Mouse (Mus musculus) frontal cortex, postnatal 25 days (tissue): ENCODE measurements at regions not wholly inside any gene's neighbourhood (a gene's known extent, or its start where the extent isn't known, plus 50 kb on each side); places are given as distances from the start of the nearest gene placed in this dataset.

Experiments used
- DNase-seq, 2 experiments: peaks; one replicate each; pipeline ENCODE4 v3.0.0; 2022; ENCODE audit warnings: low spot score in 2 of 2

DNA sequence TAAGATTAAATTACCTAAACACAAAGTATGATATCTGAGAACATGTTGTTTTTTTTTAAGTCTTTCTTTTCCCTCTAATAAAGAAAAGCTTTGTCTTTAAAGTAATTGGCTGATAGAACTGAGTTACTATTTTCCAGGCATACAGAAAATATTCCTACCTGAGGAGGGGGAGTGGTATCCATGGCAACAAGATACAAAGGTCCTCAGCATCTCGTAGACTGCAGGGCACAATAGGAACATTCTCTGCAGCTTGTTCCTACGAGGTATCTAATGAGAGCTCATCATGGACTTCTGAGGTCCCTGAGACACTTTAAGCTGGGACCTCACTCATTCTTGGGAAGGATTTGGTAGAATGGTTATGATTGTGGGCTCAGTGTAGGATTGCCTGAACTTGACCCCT lies 225.5 kb upstream of the Cdh4 start:
- DNase-seq: no peak

DNA sequence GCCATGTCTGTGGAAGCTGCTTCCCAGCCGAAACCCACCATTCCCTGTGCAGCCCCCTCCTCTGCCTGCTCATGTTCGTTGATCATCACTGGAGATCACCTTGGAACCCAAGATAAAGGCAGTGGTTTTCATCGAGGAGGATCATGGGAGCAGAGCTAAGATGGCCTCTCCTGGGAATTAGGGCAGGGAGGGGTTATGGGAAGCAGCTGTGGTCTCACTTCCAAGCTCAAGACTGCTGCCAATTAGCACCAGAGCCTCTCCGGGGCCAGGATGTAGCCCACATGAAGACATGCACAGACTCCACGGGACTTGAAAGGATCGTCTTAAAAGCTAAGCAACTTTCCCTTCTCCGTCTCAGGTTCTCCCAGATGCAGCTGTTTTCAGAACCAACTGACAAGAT lies 214.1 kb upstream of the Cdh4 start:
- DNase-seq: no peak

DNA sequence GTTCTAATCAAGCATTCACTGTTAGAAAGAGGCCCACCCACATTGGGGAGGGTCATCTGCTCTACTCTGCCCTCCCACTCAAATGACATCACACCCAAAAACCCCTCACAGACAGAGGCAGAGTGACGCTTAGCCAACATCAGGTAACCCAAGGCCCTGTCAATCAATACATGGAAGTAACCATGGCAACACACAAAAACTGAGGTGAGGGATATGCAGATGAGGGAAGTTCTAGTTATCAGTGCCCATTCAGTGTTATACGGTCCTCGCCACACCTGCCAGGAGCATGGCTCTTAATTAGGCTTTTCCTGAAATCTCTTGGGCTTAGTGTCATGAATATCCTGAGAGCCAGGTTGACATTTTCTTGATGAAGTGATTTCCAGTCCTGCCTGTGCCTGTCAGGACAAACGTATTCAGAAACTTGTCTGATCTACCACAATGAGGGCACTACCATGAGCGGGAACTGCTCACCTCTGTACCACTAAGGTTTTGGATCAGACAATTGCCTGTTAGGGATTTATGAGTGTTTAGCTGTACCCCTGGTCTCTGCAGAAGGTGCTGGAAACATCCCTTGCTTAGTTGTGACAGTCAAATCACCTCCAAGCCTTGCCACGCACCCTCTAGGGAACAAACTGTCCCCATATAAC lies 210.4 kb upstream of the Cdh4 start:
- DNase-seq: no peak

GRCm38 (mm10) chr2:179238166-179238565 lies 204.1 kb upstream of the Cdh4 start:
- peak; percentile 19 to 39 for DNase-seq

GRCm38 (mm10) chr2:179260892-179261291 lies 181.3 kb upstream of the Cdh4 start:
- no peak for DNase-seq

DNA sequence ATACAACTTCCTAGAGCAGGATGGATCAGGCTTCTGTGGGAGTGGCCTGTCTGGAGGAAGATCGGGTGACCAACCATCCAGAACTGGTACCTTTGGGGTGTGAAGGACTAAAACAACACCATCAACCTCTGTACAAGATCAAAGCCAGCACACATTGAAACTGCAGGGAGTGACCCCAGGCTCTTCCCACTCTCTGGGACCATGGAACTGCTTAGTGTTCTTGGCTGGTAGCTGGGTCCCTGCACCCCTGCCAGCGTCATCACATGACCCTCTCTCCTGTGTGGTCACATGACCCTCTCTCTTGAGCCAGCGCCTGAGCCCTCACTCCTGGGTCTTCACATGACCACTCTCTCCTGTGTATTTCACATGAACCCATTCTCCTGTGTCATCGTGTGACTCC lies 178.3 kb upstream of the Cdh4 start:
- DNase-seq: no peak

DNA sequence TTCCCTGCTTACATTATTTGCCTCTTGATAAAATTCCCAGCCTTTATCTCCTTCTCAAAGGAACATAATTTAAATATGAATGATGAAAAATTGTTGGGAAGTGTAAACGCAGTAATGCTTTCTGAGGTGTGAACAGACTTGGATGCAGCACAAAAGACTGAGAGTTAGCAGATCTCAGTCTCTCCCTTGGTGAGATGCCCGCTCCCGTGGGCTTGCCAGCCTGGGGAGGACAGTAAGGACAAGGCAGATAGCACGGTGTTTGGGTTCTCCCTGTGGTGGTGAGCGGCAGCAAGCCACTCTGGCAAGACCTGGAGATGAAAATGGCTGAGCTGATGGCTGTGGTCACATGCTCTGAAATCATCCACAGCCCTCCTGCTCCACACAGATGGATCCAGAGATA lies 176.8 kb upstream of the Cdh4 start:
- no peak for DNase-seq

GRCm38 (mm10) chr2:179277204-179277886 lies 164.9 kb upstream of the Cdh4 start:
- DNase-seq: no peak

DNA sequence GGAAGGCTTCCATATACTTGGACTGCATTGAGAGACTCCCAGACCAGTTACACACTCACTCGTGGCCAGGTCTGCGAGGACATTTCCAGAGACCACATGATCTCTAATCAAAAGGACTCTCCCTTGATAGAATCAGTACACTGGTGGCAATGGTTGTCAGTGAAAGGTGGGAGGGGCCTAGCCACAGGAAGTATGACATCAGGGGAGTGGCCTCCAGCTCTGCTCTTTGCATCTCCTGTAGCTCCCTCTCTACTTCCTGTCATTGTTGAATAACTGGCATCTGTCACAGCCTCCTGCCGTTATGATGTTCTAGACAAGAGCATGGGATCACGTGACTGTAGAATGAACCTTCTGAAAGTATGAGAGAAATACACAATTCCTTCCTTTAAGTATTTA lies 164.3 kb upstream of the Cdh4 start:
- DNase-seq: no peak

DNA sequence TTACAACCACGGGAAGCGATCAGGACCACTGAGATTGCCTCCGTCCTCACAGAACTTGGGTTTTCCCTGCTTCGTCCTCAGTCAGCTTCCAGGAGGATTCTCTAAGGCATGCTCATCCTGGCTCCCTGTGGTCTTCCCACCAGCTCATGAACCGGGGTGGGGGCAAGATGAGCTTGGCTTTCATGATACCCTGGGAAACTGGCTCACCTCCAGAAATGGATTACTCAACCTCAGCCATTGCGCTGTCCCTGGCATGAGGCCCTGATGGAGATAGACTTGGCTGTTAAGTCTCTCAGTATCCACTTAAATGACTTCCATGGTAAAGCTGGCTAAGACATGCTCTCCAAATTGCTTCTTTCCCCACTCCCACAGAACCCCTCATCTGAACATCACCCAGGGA lies 160.0 kb upstream of the Cdh4 start:
- DNase-seq: no peak

- no peak for DNase-seq
These were observed 151.8 kb upstream of the Cdh4 start for GRCm38 (mm10) chr2:179290394-179290793.

DNA sequence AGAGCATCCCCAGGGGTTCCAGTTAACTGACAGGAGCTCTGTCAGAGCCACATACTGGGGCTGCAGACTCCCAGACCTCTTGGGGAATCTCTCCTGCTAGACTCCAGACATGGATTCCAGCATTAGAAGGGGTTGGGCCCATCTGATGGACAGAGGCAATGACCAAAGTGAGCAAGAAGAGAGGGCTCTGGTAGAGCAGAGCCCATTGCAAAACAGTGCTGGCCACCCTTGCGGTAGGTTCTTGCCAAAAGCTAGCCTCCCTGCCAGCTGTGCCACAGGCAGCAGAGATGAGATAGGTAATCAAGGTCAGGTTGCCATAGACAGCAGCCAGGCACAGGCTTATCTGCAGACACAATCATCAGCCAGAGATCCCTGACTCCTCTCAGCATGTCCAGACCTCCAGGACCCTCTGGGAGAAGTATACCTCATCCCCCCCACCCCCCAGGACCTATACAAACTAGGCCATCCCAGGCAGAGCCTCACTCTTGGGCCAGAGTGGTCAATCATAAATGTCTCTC lies 151.1 kb upstream of the Cdh4 start:
- DNase-seq: no peak

- DNase-seq: no peak
These were observed 150.3 kb upstream of the Cdh4 start for GRCm38 (mm10) chr2:179291958-179292357.

- DNase-seq: no peak
These were observed 149.7 kb upstream of the Cdh4 start for GRCm38 (mm10) chr2:179292566-179292965.

- no peak for DNase-seq
These were observed 149.1 kb upstream of the Cdh4 start for GRCm38 (mm10) chr2:179293114-179293513.

DNA sequence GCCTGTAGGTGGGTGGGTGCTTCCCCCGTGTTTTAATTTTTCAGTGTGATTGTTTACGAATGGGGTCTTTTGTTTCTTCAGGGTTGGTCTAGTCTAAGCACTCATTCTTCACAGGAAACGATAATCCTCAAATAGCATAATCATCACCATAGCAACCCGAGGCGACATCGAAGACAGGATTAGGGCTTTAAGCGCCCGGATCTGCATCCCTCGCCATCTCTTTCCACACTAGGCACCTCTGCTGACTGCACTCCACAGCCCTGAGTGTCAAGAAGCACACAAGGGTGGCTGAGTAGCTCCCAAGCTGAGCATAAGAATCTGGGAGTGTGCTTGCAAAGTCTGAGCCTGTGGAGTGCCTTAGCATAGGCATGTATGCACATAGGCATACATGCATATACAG lies 145.2 kb upstream of the Cdh4 start:
- no peak for DNase-seq

- no peak for DNase-seq
These were observed 138.5 kb upstream of the Cdh4 start for GRCm38 (mm10) chr2:179303765-179304164.

GRCm38 (mm10) chr2:179307286-179307931 lies 134.8 kb upstream of the Cdh4 start:
- peak in 1 of 2 experiments; percentile 11 for DNase-seq

- DNase-seq: no peak
These were observed 134.3 kb upstream of the Cdh4 start for GRCm38 (mm10) chr2:179307932-179308303.

DNA sequence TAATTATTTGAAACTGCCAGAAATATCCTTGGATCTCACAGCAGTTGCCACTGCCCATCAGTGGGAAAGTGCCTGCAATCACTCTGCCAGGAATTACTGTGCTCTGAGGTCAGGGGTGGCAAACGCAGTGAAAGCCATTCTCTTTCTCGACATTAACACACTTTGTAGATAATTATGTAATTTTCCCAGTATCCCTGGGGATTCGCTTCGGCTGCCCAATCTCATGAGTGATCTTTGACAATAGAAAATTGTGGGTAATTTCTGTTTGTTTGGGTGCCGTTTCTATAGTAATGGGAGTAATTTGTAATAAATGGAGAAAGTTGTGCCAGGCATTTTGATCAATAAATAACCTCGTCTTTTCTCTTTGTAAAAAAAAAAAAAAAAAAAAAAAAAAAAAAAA lies 124.2 kb upstream of the Cdh4 start:
- no peak for DNase-seq

DNA sequence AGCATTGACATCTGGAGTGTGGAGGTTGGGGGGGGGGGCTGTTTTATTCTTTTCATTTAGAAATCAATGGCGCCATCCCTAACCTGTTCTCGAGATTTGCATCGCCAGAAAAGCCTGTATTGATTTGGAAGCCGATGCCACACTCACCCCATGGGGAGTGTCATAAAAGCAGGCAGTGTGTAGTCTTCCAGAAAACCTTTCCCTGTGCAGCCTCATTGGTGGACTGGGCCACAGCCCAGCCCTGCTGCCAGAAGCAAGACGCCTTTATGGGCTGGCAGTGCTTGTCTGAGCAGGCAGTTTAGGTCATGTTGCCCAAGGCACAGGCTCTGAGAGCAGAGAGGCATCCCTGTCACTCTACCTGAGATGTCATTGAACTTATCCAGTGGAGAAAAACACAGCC lies 117.0 kb upstream of the Cdh4 start:
- no peak for DNase-seq

DNA sequence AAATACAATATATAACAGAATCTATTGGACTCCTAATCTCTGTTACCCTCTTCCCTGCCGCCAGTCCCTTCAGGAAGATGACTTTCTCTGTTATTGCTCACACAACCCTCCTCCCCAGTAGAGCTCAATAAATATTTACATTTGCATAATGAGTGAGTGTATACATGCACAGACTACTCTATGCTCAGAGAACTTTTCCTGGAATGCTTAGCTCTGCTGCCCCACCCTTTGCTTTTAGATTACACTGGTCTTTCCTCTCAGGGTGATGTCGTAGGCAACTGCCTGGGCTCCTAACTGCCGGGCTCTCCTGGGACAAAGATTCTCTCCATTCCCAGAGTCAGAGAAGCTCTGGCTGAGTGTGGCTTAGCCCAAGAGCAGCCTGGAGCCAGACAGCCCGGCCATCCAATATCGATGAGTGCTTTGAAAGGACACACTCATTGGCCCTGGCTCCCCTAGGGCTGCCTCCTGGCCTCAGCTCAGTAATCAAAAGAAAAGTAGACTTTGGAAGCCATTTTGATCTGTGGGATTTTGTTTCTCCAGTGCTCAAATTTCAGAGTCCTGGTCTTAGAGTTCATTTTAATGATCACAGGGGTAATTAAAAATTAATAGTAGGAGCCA lies 109.2 kb upstream of the Cdh4 start:
- no peak for DNase-seq

DNA sequence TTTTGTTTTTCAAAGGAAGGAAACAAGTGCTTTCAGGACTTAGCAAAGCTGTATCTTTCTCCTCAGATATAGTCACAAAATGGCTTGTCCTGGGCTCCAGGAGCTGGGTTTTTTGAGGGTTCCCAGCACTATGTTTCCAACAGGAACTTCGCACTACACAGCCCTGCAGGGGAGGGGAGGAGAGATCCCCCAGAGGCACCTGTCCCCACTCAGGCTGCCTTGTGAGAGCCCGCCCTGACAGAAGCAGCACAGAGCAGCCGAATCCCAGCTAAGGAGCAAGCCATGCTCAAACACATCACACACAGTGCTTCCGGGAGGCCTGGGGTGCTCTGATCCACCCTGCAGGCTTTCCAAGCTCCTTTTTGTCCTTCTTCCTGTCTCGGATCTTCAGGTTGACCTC lies 108.6 kb upstream of the Cdh4 start:
- no peak for DNase-seq
